Mouse (Mus musculus) CH12.LX (cell line): Measurements from ENCODE around the gene Dpagt1.

Experiments
- CHD2 ChIP-seq: IDR thresholded peaks from 2 replicates; pipeline ENCODE4 v1.6.1; 2011; ENCODE audit warnings: low read length, improper control_type of control experiment
- CTCF ChIP-seq, 2 experiments: IDR thresholded peaks in 1 of 2; conservative IDR thresholded peaks in 1 of 2; 2 replicates each; pipeline ENCODE4 v1.5.1; 2011 to 2012; ENCODE audit warnings: low read depth in 2 of 2, low read length in 2 of 2, improper control_type of control experiment in 1 of 2, inconsistent platforms in 1 of 2, mild to moderate bottlenecking in 1 of 2, moderate library complexity in 1 of 2
- ELF1 ChIP-seq: IDR thresholded peaks from 2 replicates; pipeline ENCODE4 v1.6.1; 2014; ENCODE audit warnings: low read depth, mild to moderate bottlenecking, inconsistent platforms, low read length, improper control_type of control experiment
- EP300 ChIP-seq: IDR thresholded peaks from 2 replicates; pipeline ENCODE4 v1.6.1; 2011; ENCODE audit warnings: low read length, improper control_type of control experiment
- HCFC1 ChIP-seq: IDR thresholded peaks from 2 replicates; pipeline ENCODE4 v1.6.1; 2012; ENCODE audit warnings: low read depth, mild to moderate bottlenecking, inconsistent platforms, low read length, improper control_type of control experiment
- POLR2A ChIP-seq: IDR thresholded peaks from 2 replicates; pipeline ENCODE4 v1.6.1; 2011; ENCODE audit warnings: low read depth, mild to moderate bottlenecking, improper control_type of control experiment, low read length
- TCF12 ChIP-seq: IDR thresholded peaks from 2 replicates; pipeline ENCODE4 v1.6.1; 2014; ENCODE audit warnings: low read depth, mild to moderate bottlenecking, inconsistent platforms, low read length, improper control_type of control experiment
- USF1 ChIP-seq: IDR thresholded peaks from 2 replicates; pipeline ENCODE4 v1.6.1; 2014; ENCODE audit warnings: low read depth, mild to moderate bottlenecking, inconsistent platforms, low read length, improper control_type of control experiment

- TF ChIP-seq POLR2A (no peak), TCF12 (no peak), CTCF (conservative IDR thresholded peaks at IDR 0.05 in 1 of 2, IDR thresholded peaks at IDR 0.05 in 1 of 2; ENCODE audit: low read depth in 2 of 2, low read length in 2 of 2) (no peak), HCFC1 (no peak), CHD2 (no peak), EP300 (no peak), USF1 (no peak), ELF1 (no peak)
These were observed 19.3 kb upstream of the Dpagt1 start for GRCm38 (mm10) chr9:44306532-44306931.
